Mouse (Mus musculus) bone marrow, adult 2 months (tissue): Measurements from ENCODE around the gene Aff4. TPM values are rescaled to one million over a fixed set of nuclear protein-coding genes. Genes with fewer than 3 reads are reported as not detected.

Source experiments
- H3K27ac ChIP-seq: fragments of 200-500 bp; 2 replicates; pipeline ENCODE4 v1.5.1; 2012; ENCODE audit warnings: low read depth, mild to moderate bottlenecking, control low read depth, inconsistent platforms, low read length; ENCODE audit not compliant: control insufficient read depth, poor library complexity, insufficient read depth
- H3K4me1 ChIP-seq: fragments of 200-500 bp; 2 replicates; pipeline ENCODE4 v1.6.1; 2011; ENCODE audit warnings: low read length; ENCODE audit not compliant: control insufficient read depth, insufficient read depth
- H3K4me3 ChIP-seq: fragments of 200-500 bp; replicated peaks from 2 replicates; pipeline ENCODE3; 2011; ENCODE audit warnings: mild to moderate bottlenecking, low read depth, low read length, control low read depth; ENCODE audit not compliant: control insufficient read depth
- CTCF ChIP-seq: fragments of 200-500 bp; IDR thresholded peaks from 2 replicates; pipeline ENCODE4 v1.5.1; 2011; ENCODE audit warnings: low read length, control low read depth; ENCODE audit not compliant: control insufficient read depth, insufficient read depth
- POLR2A ChIP-seq: fragments of 200-500 bp; IDR thresholded peaks from 2 replicates; pipeline ENCODE4 v1.6.1; 2011; ENCODE audit warnings: low read depth, mild to moderate bottlenecking, control low read depth, low read length, borderline replicate concordance; ENCODE audit not compliant: control insufficient read depth
- WGBS: fragments of 180-500 bp; shearing (Covaris S2); methylation state at CpG from one replicate; pipeline ENCODE4 v1.1.7; 2018; 5-methylcytosine and 5-hydroxymethylcytosine counted together
- polyA plus RNA-seq: library from polyadenylated mRNA; stranded (reverse); fragments of >200 nt; gene quantifications from 2 replicates; pipeline ENCODE4 v1.2.4, GENCODE M21; 2011; ENCODE audit warnings: low replicate concordance; ENCODE audit not compliant: missing spikeins, insufficient read depth, insufficient read length

Gene Aff4
- polyA plus RNA-seq, 1 experiment, result 36.2 TPM

- WGBS, result under 1% methylated on average over 35 of the region's 35 CpGs
- H3K4me1 ChIP-seq, result no peaks in the 10 kb centered on the region
- TF ChIP-seq POLR2A (no peak), CTCF (no peak)
These were observed 750 bp downstream of the Aff4 start for GRCm38 (mm10) chr11:53351224-53351942.

GRCm38 (mm10) chr11:53351943-53352590 is 1.4 kb downstream of the Aff4 start:
- H3K27ac ChIP-seq, result peak overlapping the region; percentile 26; the same call in 1 of the 2 replicates
- 4% methylated on average over 14 of the region's 14 CpGs for WGBS
- no peak for TF ChIP-seq CTCF
- TF ChIP-seq POLR2A, result no peak

More at GRCm38 (mm10) chr11:53351224-53351942, 750 bp downstream of the Aff4 start:
- Histone ChIP-seq H3K4me3 (peak overlapping the region; percentile 84), H3K27ac (peak overlapping the region; percentile 99)

GRCm38 (mm10) chr11:53358504-53359155 is 8.0 kb downstream of the Aff4 start:
- 85% methylated on average over 5 of the region's 5 CpGs for WGBS
- Histone ChIP-seq H3K4me1 (no peaks in the 10 kb centered on the region), H3K4me3 (no peak overlapping the region), H3K27ac (no peak overlapping the region)
- TF ChIP-seq POLR2A (no peak), CTCF (no peak)

More at GRCm38 (mm10) chr11:53351943-53352590, 1.4 kb downstream of the Aff4 start:
- Histone ChIP-seq H3K4me1 (no peaks in the 10 kb centered on the region), H3K4me3 (peak overlapping the region; percentile 84)

DNA sequence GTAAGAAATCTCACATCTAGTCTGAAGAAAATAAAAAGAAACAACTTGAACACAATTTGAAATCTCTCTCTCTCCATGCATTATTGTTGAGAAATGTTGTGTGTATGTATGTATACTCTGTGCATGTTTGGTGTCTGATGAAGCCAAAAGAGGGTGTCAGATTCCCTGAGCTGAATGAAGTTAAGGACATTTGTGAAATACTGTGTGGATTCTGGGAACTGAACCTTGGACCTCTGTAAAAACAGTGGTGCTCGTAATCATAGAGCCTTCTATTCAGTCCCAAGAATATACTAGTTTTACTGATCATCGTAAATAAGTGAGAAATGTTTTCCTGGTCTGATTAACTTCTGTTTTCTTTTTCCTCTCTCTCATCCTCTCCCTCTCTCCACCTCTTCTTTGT is 16.4 kb downstream of the Aff4 start:
- Histone ChIP-seq H3K4me3 (no peak overlapping the region), H3K27ac (no peak overlapping the region), H3K4me1 (no peaks in the 10 kb centered on the region)
- TF ChIP-seq CTCF (no peak), POLR2A (no peak)
- 86% methylated on average over 2 of the region's 2 CpGs for WGBS

DNA sequence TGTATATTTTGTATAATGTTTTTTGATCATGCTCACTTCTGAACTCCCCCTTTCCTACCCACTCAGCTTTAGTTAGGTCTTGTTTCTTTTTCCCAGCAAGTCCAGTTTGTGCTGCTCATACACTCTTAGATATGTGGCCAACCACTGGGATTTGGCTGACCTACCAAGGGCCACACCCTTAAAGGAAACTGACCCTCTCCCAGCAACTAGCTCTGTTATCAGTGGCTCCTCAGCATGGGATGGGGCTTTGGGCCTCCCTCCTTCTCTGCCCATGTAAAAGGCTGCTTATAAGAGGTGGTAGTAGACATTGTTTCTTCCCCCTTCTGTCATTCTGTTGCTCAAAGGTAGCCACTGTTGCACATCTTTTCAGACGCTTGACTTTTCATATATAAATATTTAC is 28.3 kb downstream of the Aff4 start:
- H3K27ac ChIP-seq, result no peak overlapping the region
- TF ChIP-seq POLR2A, result no peak
- no peak for TF ChIP-seq CTCF
- WGBS, result 80% methylated on average over 1 of the region's 1 CpGs
- H3K4me1 ChIP-seq, result no peaks in the 10 kb centered on the region; the same call in 1 of the 2 replicates
- H3K4me3 ChIP-seq, result no peak overlapping the region

- Histone ChIP-seq H3K4me3 (no peak overlapping the region), H3K4me1 (no peaks in the 10 kb centered on the region; the same call in 1 of the 2 replicates), H3K27ac (no peak overlapping the region)
- TF ChIP-seq CTCF (no peak), POLR2A (no peak)
- WGBS, result 87% methylated on average over 2 of the region's 2 CpGs
These were observed 33.3 kb downstream of the Aff4 start for GRCm38 (mm10) chr11:53383758-53384428.

DNA sequence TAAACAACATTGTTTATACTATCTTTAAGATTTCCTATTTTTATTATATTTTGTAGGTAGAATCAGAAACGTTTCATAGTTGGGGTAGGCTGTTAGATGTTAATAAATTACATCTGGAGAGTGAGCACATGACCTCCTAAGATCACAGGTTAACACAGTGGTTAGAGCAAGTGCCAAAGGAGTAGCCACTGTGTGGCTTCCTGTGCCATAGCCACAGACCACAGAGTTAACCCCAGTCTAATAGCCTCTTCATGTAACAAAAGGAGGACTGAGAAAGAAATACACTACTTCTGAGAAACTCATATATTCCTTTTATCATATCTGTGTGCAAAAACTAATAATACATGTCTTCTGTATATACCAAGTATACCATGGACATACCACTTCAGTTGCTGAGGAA is 43.2 kb downstream of the Aff4 start:
- TF ChIP-seq CTCF (no peak), POLR2A (no peak)
- Histone ChIP-seq H3K27ac (no peak overlapping the region), H3K4me1 (no peaks in the 10 kb centered on the region), H3K4me3 (no peak overlapping the region)
- 5% methylated on average over 1 of the region's 1 CpGs for WGBS

DNA sequence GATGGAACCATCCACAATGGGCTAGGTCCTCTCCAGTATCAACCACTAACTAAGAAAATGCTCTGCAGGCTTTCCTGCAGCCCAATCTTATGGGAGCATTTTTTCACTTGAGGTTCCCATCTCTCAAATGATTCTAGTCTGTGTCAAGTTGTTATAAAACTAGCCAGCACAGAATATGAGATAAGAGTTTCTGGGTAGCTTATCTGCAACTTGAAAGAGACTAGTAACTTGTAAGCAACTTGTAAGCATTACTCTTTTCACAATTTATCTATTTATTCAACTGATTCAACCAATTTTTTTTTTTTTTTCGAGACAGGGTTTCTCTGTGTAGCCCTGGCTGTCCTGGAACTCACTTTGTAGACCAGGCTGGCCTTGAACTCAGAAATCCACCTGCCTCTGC is 53.0 kb downstream of the Aff4 start:
- H3K27ac ChIP-seq, result no peak overlapping the region
- 70% methylated on average over 1 of the region's 1 CpGs for WGBS
- H3K4me3 ChIP-seq, result no peak overlapping the region
- no peak for TF ChIP-seq CTCF
- no peak for TF ChIP-seq POLR2A
- no peaks in the 10 kb centered on the region for H3K4me1 ChIP-seq
